Mouse (Mus musculus) right cerebral cortex, postnatal 4 days (tissue): ENCODE results near the gene Elp5.
A peak's percentile ranks its signal among the peaks of the same experiment; 100 is the strongest.
"Not testable (repeated sequence)": the region's sequence is repeated elsewhere in the genome, so short reads cannot be mapped to it uniquely, and the experiment has no call there.

ENCODE experiments used
- DNase-seq: peaks from one replicate; pipeline ENCODE4 v3.0.0-alpha.2; 2022

The Elp5 gene

DNA sequence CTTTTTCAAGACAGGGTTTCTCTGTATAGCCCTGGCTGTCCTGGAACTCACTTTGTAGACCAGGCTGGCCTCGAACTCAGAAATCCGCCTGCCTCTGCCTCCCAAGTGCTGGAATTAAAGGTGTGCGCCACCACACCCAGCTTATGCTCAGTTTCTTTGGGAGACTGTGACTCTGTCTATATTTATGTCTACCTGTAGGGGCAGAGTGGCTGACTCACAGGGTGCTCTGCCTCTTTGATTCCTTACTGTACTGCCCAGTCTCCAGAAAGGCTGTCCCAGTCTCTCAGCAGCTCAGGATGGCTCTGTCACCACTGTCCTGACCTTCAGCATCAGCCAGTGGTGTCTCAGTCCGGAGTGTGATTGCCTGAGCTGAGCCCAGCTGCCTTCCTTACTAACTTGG lies 26.7 kb downstream of the Elp5 start:
- not testable (repeated sequence) for DNase-seq

DNA sequence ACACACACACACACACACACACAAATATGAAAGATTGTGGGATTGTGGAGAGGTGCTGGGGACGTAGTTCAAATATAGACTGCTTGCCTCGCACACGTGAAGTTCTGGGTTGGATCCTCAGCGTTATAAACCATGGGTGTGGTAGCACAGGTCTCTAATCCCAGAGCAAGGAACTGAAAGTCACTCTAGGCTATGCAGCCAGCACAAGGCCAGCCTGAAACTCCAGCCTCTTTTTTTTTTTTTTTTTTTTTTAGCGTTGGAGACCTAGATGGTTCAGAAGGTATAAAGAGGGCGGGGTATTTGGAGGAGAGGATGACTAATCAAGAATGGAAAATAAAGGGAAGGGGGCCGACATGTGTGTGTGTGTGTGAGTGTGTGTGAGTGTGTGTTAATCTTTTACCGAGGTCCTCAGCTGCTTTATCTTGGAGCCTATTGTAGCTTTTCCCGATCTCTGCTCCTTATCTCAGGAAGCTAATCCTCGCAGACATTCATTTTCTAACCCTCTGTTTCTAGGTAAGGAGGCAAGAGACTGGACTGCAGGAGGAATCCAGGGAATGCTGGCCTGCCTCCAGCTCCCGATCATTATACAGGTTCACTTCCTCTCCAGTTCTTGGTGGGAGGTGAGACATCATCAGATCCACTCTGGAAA lies 28.9 kb downstream of the Elp5 start:
- DNase-seq = no peak

DNA sequence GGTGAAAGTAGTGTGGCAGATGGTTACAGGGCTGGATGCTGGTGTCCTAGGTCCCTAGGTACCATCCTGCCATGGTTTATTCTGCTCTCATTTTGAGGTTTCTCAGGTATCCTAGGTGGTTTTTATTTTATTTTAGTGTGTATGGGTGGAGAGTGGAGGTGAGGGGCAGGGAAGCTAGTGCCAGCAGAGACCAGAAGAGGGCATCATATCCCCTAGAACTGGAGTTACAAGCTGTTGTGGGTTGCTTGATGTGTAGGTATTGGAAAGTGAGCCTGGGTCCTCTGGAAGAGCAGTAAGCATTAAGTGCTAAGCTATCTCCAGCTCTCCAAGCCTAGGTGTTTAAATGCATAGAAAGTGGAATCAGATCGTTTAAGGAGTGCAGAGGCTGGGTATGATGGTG lies 30.0 kb downstream of the Elp5 start:
- DNase-seq = no peak

DNA sequence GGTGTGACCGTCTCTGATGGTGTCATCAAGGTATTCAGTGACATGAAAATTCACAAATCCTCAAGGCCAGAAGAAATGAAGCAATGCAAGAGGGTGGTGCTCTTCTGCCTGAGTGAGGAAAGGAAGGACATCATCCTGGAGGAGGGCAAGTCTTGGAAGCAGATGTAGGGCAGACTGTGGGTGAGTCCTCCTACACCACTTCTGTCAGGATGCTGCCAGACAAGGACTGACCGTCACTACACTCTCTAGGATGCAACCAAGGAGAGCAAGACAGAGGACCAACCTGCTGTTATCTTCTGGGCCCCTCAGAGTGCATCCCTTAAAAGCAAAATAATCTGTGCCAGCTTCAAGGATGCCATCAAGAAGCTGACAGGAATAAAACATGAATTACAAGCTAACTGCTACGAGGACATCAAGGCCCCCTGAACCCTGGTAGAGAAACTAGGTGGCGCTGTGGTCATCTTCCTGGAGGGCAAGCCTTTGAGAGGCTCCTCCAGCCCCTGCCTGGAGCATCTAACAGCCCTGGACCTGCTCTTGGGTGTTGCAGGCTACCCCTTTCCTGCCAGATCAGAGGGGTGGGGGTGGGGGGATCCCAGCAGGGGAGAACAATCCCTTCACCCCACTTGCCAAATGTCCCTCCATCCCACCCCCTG lies 31.4 kb downstream of the Elp5 start:
- DNase-seq = no peak

DNA sequence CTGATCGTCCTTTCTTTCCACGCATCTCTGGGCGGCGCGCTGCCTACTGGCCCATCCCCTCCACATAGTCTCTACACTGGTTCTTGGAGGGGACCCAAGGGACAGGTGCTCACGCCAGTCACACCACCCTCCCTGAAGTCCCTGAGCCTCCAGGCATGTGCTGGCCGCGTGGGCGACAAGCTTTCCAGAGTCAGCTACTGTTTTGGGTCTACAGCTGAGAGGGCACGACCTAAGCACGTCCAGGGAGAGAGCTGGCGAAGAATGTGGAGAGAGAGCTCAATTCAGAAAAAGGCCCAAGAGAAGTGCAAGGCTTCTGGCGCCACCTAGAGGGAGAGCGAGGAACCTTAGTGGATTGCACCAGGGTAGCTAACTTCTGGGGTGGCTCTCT lies 33.6 kb downstream of the Elp5 start:
- peak; percentile 80 for DNase-seq

DNA sequence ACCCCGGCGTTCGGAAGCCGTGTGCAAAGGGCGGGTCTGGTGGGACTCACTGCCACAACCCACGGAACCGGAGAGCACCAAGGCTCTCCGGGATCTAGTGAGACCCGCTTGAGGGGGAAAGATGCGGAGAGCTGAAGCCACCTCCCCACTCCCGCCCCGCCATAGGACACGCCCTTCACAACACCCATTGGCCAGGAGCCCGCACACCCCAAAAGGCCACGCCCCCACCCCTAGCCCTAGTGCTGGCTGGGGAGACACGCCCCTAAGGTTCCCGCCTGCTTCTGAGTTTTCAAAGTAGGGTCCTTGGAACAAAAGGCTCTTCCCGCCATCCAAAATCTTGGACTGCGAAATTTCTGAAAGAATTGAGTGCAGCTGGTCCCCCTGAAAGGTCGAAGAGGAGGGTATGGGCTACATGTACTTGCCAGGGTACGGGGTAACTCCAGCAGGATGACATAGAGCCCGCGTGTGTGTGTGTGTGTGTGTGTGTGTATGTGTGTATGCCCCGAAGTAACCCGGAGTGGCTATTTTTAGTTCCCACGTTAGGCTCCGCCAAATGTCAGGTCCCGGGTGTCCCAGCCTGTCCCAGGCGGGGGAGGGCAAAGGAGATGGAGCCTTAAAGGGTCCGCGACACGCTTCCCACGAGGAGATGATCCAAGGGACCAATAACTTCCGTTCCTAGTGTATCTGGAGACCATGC lies 34.1 kb downstream of the Elp5 start, which contains the start of gene Slc2a4:
Gene Slc2a4, minus strand, starts transcription at position 123 of the 697 bp plus-strand sequence.
- DNase-seq = peak; percentile 89

DNA sequence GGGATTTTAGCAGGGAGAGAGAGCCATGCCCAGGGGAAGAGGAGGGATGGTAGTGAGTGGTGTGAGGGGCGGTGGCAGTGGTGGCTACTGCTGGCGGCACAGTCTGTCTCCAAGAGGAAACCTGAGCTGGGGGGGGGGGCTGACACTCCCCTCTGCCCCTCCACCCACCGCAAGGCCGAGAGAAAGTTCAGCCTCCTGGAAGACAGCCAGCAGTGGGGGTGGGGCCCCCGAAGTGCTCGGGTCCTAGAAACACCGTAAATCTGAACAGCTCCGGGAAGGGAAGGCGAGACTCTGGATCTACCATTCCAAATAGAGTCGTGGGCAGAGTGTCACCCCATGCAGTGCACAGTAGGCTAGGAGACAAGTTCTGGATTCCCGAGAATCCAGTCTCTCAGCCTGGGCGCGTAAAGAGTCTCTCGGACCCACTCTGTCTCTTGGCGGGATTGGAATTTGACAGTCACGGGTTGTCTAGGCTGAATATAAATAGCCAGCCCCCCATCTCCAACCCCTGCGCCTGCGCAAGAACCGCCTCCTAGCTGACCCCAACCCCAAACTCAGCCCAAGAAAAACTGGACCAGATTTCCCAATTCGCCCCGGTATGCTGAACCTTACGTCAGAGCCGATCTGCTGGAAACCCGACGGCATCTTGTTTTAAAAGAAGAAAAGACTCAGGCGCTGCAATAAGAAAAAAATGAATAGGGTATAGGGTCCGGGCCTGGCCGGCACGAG lies 34.8 kb downstream of the Elp5 start:
- DNase-seq = peak; percentile 23

DNA sequence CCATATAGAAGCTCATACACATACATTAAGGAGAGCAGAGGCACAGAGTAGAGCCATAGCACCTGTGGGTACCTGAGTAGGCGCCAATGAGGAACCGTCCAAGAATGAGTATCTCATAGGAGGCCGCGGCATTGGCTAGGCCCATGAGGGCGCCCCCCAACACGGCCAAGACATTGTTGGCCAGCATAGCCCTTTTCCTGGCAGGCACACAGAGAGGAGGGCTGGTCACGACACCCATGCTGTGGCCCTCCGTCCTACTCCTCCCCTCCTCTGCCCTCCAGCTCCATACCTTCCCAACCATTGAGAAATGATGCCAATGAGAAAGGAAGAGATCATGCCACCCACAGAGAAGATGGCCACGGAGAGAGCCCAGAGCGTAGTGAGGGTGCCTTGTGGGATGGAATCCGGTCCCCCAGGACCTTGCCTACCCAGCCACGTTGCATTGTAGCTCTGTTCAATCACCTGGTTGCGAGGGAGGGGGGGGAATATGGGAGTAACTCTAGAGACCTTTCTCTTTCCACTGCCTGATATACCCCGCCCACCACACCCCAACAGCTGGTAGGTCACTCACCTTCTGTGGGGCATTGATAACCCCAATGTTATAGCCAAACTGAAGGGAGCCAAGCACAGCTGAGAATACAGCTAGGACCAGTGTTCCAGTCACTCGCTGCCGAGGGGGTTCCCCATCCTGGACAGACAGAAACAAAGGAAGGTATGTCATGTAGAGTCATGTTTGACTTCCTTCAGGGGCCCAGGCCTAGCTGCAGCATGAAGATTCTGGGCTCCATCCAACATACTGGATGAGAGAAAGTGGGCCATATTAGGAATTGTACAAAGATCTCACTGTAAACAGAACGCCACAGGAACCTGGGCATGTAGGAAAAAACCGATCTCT lies 36.1 kb downstream of the Elp5 start:
- no peak for DNase-seq

DNA sequence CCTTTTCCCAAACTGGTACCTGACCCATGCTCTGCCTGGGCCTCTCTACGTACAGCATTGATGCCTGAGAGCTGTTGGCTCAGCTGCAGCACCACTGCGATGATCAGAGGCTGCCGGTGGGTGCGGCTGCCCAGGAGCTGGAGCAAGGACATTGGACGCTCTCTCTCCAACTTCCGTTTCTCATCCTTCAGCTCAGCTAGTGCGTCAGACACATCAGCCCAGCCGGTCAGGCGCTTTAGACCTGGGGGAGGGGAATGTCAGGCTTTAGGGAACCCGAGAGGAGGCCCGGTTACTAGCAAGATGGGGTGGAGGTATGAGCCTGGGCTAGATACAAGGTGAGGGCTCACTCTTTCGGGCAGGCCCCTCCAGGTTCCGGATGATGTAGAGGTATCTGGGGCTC lies 37.1 kb downstream of the Elp5 start:
- DNase-seq = no peak

DNA sequence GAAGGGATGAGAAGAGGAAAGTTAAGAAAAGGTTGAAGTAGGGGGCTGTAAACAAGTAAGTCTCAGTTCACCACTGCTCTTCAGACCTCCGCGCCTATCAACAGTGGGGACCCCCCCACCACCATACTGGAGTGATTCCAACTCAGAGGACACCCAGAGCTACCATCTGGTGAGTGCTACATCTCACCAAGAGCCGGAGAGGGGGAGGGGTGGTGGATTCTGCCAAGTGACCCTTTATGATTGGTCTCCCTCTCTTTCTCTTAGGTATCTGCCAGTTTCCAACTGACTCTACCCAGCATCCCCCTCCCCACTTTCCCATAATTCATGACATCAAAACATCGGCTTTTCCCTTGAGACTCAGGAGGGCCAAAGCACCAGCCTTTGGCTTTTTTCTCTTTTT lies 41.4 kb downstream of the Elp5 start:
- no peak for DNase-seq

DNA sequence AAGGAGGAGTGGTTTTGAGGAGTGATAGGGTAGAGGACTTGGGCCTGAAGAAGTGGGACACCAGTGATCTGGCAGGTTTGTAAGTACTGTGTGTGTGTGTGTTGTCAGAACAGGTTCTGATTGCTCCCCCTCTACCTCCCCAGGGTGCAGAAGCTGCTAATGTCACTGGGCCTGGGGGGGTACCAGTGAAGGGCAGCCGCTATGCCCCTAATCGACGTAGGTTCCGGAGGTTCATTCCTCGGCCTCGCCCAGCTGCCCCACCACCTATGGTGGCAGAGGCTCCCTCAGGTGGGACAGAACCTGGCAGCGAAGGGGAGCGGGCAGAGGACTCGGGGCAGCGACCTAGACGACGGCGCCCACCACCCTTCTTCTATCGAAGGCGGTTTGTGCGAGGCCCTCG lies 42.6 kb downstream of the Elp5 start:
- DNase-seq = no peak

DNA sequence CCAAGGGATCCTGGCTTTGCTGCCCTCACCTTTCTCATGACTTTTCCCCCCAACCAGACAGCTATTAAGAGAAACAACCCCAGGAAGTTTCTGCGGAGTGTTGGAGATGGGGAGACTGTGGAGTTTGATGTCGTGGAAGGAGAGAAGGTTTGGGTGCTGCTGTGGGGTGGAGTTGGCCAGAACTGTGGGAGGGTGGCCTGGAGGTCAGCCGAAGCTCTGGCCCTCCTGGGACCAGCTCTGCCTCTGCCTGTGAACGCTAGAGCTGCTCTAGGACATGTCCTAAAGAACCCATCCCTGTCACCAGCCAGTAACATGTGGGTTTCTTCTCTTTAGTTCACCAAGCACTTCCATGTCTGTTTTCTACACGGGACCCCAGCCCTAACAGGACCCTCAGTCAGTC lies 43.1 kb downstream of the Elp5 start:
- no peak for DNase-seq

DNA sequence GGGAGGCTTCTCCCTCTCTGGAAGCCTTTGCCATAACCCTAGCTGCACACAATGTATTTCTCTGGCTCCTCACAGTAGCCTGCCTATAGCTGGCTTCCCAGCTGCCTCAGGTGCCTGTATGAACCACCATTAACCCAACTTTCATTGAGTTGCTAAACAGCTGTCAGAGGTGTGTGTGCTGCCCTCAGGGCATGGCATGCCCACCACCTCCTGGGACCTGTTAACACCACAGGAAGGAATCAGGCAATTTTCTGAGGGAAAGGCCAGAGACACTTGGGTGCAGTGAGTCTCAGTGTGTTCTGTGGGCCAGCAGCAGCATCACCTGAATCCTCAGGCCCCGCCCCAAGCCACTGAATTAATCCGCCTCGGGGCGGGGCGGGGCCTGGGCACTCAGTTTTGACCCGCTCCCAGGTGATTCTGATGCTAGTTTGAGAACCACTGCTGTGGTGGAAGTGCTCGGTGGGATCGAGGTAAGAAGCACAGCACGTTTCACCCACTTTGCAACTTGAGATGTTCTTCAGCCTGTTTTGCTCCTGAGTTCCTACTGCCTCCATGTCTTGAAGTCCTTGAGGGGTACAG lies 43.8 kb downstream of the Elp5 start:
- DNase-seq = no peak

DNA sequence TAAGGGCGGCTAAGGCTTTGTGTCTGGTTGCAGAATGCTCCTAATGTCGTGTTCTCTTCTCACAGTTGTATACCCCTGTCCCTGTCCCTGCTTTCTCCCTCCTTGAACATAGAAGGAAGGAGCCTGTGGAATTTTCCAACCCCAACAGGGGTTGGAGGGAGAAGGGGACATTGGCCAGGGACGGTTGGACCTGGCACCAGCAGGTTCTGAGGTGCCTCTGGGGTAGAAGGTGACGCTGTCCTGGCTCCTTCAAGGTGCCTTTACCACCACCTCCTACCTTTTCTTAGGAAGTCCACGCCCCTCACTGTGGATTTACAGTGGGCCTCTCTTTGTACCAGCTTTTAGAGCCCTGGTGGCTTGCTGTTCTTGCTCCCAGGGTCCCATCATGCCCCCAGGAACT lies 44.5 kb downstream of the Elp5 start:
- no peak for DNase-seq

DNA sequence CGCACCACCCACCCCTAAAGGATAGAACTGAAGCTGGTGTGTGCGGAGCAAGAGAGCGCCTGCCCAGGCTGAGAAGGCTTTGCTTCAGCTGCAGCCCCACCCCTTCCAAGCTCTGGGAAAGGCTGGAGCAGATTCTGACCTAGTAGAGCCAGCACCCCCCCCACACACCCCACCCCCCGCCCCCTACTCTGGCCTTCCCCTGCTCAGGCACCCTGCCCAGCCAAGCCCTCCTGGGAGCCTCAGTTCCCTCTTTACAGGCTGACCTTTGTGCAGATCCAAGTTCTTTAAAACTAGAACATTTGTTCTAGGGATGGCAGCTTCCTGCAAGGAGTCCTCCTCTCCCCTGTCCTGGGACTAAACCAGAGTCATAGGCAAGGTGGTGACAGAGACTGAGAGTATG lies 44.9 kb downstream of the Elp5 start:
- DNase-seq = no peak

DNA sequence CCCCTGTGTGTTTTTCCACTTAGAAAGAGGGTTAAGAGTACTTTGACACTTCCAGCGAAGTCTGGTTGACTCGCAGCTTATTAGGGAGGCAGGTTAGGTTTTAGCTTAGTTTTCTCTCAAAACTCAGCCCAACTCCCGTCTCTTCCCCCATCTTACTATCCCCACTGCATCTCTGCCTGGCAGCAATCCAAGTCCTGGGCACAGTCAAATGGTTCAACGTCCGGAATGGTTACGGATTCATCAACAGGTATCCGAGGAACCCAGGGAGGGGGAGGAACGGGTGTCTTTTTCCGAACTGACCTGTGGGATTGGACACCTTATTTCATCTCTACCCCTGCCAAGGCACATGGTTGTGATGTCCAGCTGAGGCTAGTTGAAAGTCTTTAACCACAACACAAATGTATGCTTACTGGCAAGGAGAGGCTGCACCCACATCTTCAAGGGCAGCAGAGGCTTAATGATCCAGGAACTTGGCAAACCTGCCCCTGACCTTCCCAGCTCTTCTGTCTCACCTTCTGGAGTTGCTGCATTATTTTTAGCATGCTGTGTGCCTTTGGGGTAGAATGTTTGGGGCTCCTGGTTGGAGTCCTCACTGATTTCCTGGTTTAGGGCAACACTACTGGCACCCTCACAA lies 45.5 kb downstream of the Elp5 start:
- no peak for DNase-seq

DNA sequence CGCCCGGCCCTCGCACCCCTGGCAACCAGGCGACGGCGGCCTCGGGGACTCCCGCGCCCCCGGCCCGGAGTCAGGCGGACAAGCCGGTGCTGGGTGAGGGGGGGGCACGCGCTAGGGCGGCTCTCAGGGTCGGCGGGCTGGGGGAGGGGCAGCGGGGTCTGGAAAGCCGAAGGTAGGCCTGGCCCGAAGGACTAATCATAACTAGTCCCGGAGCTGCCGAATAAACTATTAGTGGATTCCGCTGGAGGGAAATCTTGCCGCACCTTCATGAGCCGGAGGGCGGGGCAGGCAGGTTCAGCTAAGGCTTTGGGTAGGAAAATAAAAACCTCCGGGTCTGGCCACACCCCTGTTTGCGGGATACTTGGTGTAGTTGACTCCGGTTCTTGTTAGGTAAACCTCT lies 46.2 kb downstream of the Elp5 start:
- DNase-seq = no peak

DNA sequence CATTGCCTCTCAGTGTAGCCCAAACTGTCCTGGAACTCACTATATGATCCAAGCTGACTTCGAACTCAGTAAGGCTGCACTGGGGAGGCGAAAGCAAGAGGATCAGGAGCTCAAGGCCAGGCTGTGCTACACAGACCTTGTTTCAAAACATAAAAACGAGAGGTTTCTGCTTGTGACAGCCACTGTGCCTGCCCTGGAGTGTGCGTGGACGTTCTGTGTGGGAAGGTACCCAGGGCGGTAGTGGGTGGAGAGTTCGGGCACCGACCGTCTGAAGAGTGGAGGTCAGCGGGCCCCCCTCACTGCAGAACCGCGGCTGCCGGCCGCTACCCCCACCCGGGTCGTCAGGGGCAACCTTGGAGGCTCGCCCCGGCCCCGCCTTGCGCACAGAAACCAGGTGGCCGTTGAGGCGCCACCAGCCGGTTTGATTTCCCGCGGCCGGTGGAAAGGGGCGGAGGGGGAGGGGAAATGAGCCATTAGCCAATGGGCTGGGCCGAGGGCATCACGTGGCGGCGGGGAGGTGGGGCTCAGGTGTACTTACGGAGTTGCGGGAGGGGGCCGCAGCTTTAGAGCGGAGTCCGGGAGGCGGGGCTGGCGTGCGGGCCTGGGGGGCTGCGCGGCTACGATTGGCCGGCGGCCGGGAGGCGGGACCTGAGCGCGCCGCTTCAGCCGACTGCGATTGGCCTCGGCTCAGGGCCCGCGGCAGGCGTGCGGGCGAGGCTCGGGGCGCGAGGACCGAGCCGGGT lies 47.0 kb downstream of the Elp5 start, which contains the start of gene Ybx2:
Gene Ybx2, plus strand, starts transcription at position 660 of the 743 bp plus-strand sequence.
- DNase-seq = peak; percentile 85

DNA sequence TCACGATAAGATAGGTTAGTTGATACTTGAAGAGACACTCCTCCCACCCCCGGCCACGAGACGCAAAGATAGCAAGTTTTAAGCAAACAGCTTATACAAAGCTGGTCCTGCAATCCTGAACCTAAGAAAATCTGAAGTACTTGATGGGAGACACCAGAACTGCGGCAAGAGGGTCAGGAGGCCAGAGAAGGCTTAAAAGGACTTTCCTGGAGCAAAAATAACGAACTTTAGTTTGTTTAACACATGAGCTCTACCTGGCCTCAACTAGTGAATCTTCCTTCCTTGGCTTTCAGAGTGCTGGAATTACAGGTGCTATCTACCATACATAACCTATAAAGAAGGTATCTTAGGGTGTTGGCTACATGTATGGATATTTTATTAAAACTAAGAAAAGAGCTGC lies 47.6 kb downstream of the Elp5 start:
- no peak for DNase-seq

DNA sequence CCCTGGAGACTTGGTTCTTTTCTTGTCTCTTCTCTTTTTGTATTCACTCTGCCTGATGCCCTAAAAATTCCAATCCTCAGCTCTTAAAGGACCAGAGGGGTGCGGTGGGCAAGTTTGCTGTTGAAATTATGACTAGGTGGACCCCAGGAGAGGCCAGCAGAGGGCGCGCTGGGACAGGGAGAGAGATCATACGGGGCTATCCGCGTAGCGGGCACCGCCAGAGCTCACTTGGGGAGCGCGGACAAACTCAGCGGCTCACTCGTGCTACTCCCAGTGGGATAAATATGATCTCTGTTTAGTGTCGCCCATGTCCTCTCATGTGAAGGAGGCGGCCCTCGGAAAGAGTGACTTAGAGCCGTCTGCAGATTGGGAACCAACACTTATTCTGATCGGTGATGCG lies 48.1 kb downstream of the Elp5 start:
- peak; percentile 100 for DNase-seq

DNA sequence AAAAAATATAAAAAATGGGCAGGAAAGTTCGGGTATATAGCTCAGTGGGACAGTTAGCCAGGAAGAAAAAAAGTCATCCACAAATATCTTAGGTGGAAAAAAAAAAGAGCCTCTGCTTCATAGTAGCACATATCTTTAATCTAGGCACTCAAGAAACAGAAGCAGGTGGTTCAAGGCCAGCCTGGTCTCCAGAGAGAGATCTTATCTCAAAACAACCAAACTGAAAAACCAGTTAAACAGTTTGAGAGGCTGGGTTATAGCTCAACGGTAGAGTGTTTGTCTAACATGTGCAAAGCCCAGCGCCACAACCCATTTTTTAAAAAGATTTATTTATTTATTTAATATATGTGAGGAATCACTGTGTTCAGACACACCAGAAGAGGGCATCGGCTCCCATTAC lies 49.3 kb downstream of the Elp5 start:
- no peak for DNase-seq
